Comparison of ENCODE assay signal across 18 mouse cellular contexts in genomic region chr9:110315904-110316303, GRCm38 (mm10).
"Had no signal": no experiment of that assay in that cellular context is flagged by ENCODE, and none has a peak within 500 bp of the region (broad histone marks: within the 10 kb centered on the region; RNA-seq: fewer than 3 reads in every experiment).

No protein-coding gene starts in this region.

- H3K9me3 ChIP-seq: limb, embryonic 10.5 days; limb, embryonic 13.5 days; liver, embryonic 13.5 days; midbrain, embryonic 13.5 days; neural tube, embryonic 13.5 days had no signal

- H3K9ac ChIP-seq: limb, embryonic 13.5 days; liver, embryonic 13.5 days; lung, embryonic 14.5 days; midbrain, embryonic 13.5 days; neural tube, embryonic 13.5 days had no signal

- H3K27me3 ChIP-seq: limb, embryonic 13.5 days; liver, embryonic 13.5 days; midbrain, embryonic 13.5 days; neural tube, embryonic 13.5 days had no signal

- H3K4me3 ChIP-seq: limb, embryonic 10.5 days; limb, embryonic 13.5 days; liver, embryonic 13.5 days; midbrain, embryonic 13.5 days; myocyte; neural tube, embryonic 13.5 days had no signal

- ATAC-seq: intestine, embryonic 16.5 days; lung, postnatal 0 days; midbrain, embryonic 13.5 days; midbrain, embryonic 16.5 days had no signal

- H3K4me1 ChIP-seq: limb, embryonic 10.5 days; limb, embryonic 13.5 days; liver, embryonic 13.5 days; midbrain, embryonic 13.5 days; neural tube, embryonic 13.5 days had no signal

- H3K4me2 ChIP-seq: limb, embryonic 13.5 days; liver, embryonic 13.5 days; lung, embryonic 14.5 days; midbrain, embryonic 13.5 days; neural tube, embryonic 13.5 days had no signal

- DNase-seq: kidney, adult 18-20 months; kidney, adult 9 months; kidney, postnatal 14 days; kidney, postnatal 4 days; liver; liver, embryonic 13.5 days; lung, embryonic 14.5 days; retina, postnatal 1 day; thymus, postnatal 25 days had no signal

- H3K27ac ChIP-seq: limb, embryonic 10.5 days; limb, embryonic 13.5 days; liver, embryonic 13.5 days; macrophage; midbrain, embryonic 13.5 days; neural tube, embryonic 13.5 days had no signal
